Mouse (Mus musculus) lung, embryonic 15.5 days (tissue): ENCODE measurements around the gene Bcap29. TPM values are rescaled to one million over a fixed set of nuclear protein-coding genes. Genes with fewer than 3 reads are reported as not detected.
"Not testable (repeated sequence)": the region's sequence is repeated elsewhere in the genome, so short reads cannot be mapped to it uniquely, and the experiment has no call there.

Source experiments
- ATAC-seq: fragments of 200-750 bp; cut with Nextera tagmentation; 2 replicates; pipeline ENCODE4 v1.8.0; 2017; ENCODE audit warnings: moderate number of reproducible peaks, borderline replicate concordance; ENCODE audit not compliant: low FRiP score, low TSS enrichment; ENCODE audit errors: extremely low read depth
- H3K27ac ChIP-seq: fragments of 300-500 bp; sonication (generic); 2 replicates; pipeline ENCODE4 v1.5.1; 2015; ENCODE audit warnings: moderate library complexity, mild to moderate bottlenecking, inconsistent platforms
- H3K27me3 ChIP-seq: fragments of 300-500 bp; sonication (generic); 2 replicates; pipeline ENCODE4 v1.6.1; 2015; ENCODE audit warnings: inconsistent platforms
- H3K36me3 ChIP-seq: fragments of 300-500 bp; sonication (generic); 2 replicates; pipeline ENCODE4 v1.6.1; 2015; ENCODE audit warnings: inconsistent platforms
- H3K4me1 ChIP-seq: fragments of 300-500 bp; sonication (generic); 2 replicates; pipeline ENCODE4 v1.6.1; 2015; ENCODE audit warnings: inconsistent platforms
- H3K4me2 ChIP-seq: fragments of 300-500 bp; sonication (generic); 2 replicates; pipeline ENCODE4 v1.6.1; 2015; ENCODE audit warnings: inconsistent platforms, mild to moderate bottlenecking, moderate library complexity
- H3K4me3 ChIP-seq: fragments of 300-500 bp; sonication (generic); 2 replicates; pipeline ENCODE4 v1.5.1; 2015; ENCODE audit warnings: mild to moderate bottlenecking, inconsistent platforms
- H3K9ac ChIP-seq: fragments of 300-500 bp; sonication (generic); 2 replicates; pipeline ENCODE4 v1.6.1; 2015; ENCODE audit warnings: inconsistent platforms
- H3K9me3 ChIP-seq: fragments of 300-500 bp; sonication (generic); 2 replicates; pipeline ENCODE4 v1.6.1; 2016; ENCODE audit warnings: inconsistent platforms
- WGBS: fragments of 180-500 bp; shearing (Covaris S2); methylation state at CpG from one replicate; pipeline ENCODE4 v1.1.7; 2015; 5-methylcytosine and 5-hydroxymethylcytosine counted together
- polyA plus RNA-seq: library from polyadenylated mRNA; unstranded; fragments of >200 nt; fragmentation: Nextera tagmentation; extraction: Ambion mirVana; gene quantifications from 2 replicates; pipeline ENCODE4 v1.2.1, GENCODE M21; 2015

Bcap29 gene
- polyA plus RNA-seq, 1 experiment from 2014 or later = 34.0 TPM

- WGBS = 85% methylated on average over 5 of the region's 5 CpGs
- Histone ChIP-seq H3K36me3 (no peaks in the 10 kb centered on the region), H3K27ac (no peak overlapping the region), H3K9ac (no peak overlapping the region), H3K4me1 (no peaks in the 10 kb centered on the region), H3K9me3 (no peaks in the 10 kb centered on the region), H3K27me3 (no peaks in the 10 kb centered on the region), H3K4me2 (no peak overlapping the region), H3K4me3 (no peak overlapping the region)
- no peak for ATAC-seq
Measured at GRCm38 (mm10) chr12:31574506-31574905, 60.0 kb downstream of the Bcap29 start.

- Histone ChIP-seq H3K27ac (no peak overlapping the region), H3K4me3 (no peak overlapping the region), H3K27me3 (no peaks in the 10 kb centered on the region), H3K9me3 (no peaks in the 10 kb centered on the region), H3K9ac (no peak overlapping the region), H3K36me3 (no peaks in the 10 kb centered on the region), H3K4me1 (no peaks in the 10 kb centered on the region), H3K4me2 (no peak overlapping the region)
- ATAC-seq = no peak
- 32% methylated on average over 2 of the region's 2 CpGs for WGBS
Measured at GRCm38 (mm10) chr12:31569784-31570183, 64.7 kb downstream of the Bcap29 start.

GRCm38 (mm10) chr12:31568661-31569060 lies 65.8 kb downstream of the Bcap29 start:
- Histone ChIP-seq H3K4me2 (no peak overlapping the region), H3K9ac (no peak overlapping the region), H3K27ac (no peak overlapping the region), H3K4me3 (no peak overlapping the region), H3K4me1 (no peaks in the 10 kb centered on the region), H3K27me3 (no peaks in the 10 kb centered on the region), H3K36me3 (no peaks in the 10 kb centered on the region), H3K9me3 (no peaks in the 10 kb centered on the region)
- no peak for ATAC-seq

- 23% methylated on average over 10 of the region's 10 CpGs for WGBS
- H3K9ac ChIP-seq, H3K27me3 ChIP-seq, H3K9me3 ChIP-seq, H3K36me3 ChIP-seq, ATAC-seq, H3K4me1 ChIP-seq, H3K27ac ChIP-seq: not testable (repeated sequence)
- H3K4me2 ChIP-seq = peak overlapping the region; percentile 54
- H3K4me3 ChIP-seq = peak overlapping the region; percentile 26
Measured at GRCm38 (mm10) chr12:31567535-31567934, 66.9 kb downstream of the Bcap29 start.

- Histone ChIP-seq H3K4me1 (peaks cover 11% of the 10 kb centered on the region), H3K9ac (no peak overlapping the region), H3K36me3 (no peaks in the 10 kb centered on the region), H3K4me3 (no peak overlapping the region), H3K27me3 (peaks cover 62% of the 10 kb centered on the region), H3K27ac (no peak overlapping the region), H3K4me2 (no peak overlapping the region), H3K9me3 (no peaks in the 10 kb centered on the region)
- 58% methylated on average over 5 of the region's 5 CpGs for WGBS
- ATAC-seq = no peak
Measured at GRCm38 (mm10) chr12:31560712-31561111, 73.7 kb downstream of the Bcap29 start.

- H3K27ac ChIP-seq = no peak overlapping the region
- no peak overlapping the region for H3K9ac ChIP-seq
- no peaks in the 10 kb centered on the region for H3K9me3 ChIP-seq
- H3K36me3 ChIP-seq = no peaks in the 10 kb centered on the region
- WGBS = 19% methylated on average over 5 of the region's 5 CpGs
- peaks cover 11% of the 10 kb centered on the region for H3K4me1 ChIP-seq
- ATAC-seq = no peak
- H3K27me3 ChIP-seq = peaks cover 67% of the 10 kb centered on the region
- peak overlapping the region; percentile 82; the same call in 1 of the 2 replicates for H3K4me2 ChIP-seq
- H3K4me3 ChIP-seq = peak overlapping the region; percentile 43; the same call in 1 of the 2 replicates
Measured at GRCm38 (mm10) chr12:31560002-31560401, 74.5 kb downstream of the Bcap29 start.

GRCm38 (mm10) chr12:31554371-31554770 lies 80.1 kb downstream of the Bcap29 start:
- no peaks in the 10 kb centered on the region for H3K9me3 ChIP-seq
- no peak overlapping the region for H3K4me2 ChIP-seq
- no peak overlapping the region for H3K4me3 ChIP-seq
- WGBS = 73% methylated on average over 1 of the region's 1 CpGs
- H3K4me1 ChIP-seq = peaks cover 6% of the 10 kb centered on the region
- H3K36me3 ChIP-seq = no peaks in the 10 kb centered on the region
- no peak overlapping the region for H3K9ac ChIP-seq
- peaks cover 43% of the 10 kb centered on the region for H3K27me3 ChIP-seq
- H3K27ac ChIP-seq = no peak overlapping the region
- no peak for ATAC-seq

GRCm38 (mm10) chr12:31551252-31551651 lies 83.2 kb downstream of the Bcap29 start:
- Histone ChIP-seq H3K36me3 (no peaks in the 10 kb centered on the region), H3K9me3 (no peaks in the 10 kb centered on the region), H3K27ac (no peak overlapping the region), H3K27me3 (peaks cover 19% of the 10 kb centered on the region; the same call in 1 of the 2 replicates), H3K4me1 (no peaks in the 10 kb centered on the region), H3K9ac (no peak overlapping the region), H3K4me2 (no peak overlapping the region), H3K4me3 (no peak overlapping the region)
- no peak for ATAC-seq
- WGBS = 67% methylated on average over 1 of the region's 1 CpGs

GRCm38 (mm10) chr12:31546061-31546460 lies 88.4 kb downstream of the Bcap29 start:
- Histone ChIP-seq H3K4me1 (no peaks in the 10 kb centered on the region), H3K9me3 (no peaks in the 10 kb centered on the region), H3K4me2 (no peak overlapping the region), H3K27me3 (no peaks in the 10 kb centered on the region), H3K4me3 (no peak overlapping the region), H3K36me3 (no peaks in the 10 kb centered on the region), H3K9ac (no peak overlapping the region), H3K27ac (no peak overlapping the region)
- 22% methylated on average over 1 of the region's 1 CpGs for WGBS
- ATAC-seq = no peak

GRCm38 (mm10) chr12:31545219-31545618 lies 89.2 kb downstream of the Bcap29 start:
- H3K27me3 ChIP-seq = no peaks in the 10 kb centered on the region
- H3K4me1 ChIP-seq = no peaks in the 10 kb centered on the region
- H3K27ac ChIP-seq = no peak overlapping the region
- no peaks in the 10 kb centered on the region for H3K9me3 ChIP-seq
- no peak overlapping the region for H3K9ac ChIP-seq
- H3K4me2 ChIP-seq = no peak overlapping the region
- H3K36me3 ChIP-seq = no peaks in the 10 kb centered on the region
- WGBS = 48% methylated on average over 2 of the region's 2 CpGs
- no peak for ATAC-seq
- H3K4me3 ChIP-seq = no peak overlapping the region

GRCm38 (mm10) chr12:31541541-31541940 lies 92.9 kb downstream of the Bcap29 start:
- Histone ChIP-seq H3K4me1 (no peaks in the 10 kb centered on the region), H3K27ac (no peak overlapping the region), H3K9ac (no peak overlapping the region), H3K4me3 (no peak overlapping the region), H3K9me3 (no peaks in the 10 kb centered on the region), H3K36me3 (no peaks in the 10 kb centered on the region), H3K4me2 (no peak overlapping the region), H3K27me3 (no peaks in the 10 kb centered on the region)
- no peak for ATAC-seq
- WGBS = 67% methylated on average over 5 of the region's 5 CpGs
